Mouse (Mus musculus) midbrain, embryonic 10.5 days (tissue): ENCODE results near the gene Papss1. TPM values are rescaled to one million over a fixed set of nuclear protein-coding genes. Genes with fewer than 3 reads are reported as not detected.
"Not testable (repeated sequence)": the region's sequence is repeated elsewhere in the genome, so short reads cannot be mapped to it uniquely, and the experiment has no call there.

Source experiments
- DNase-seq: peaks from one replicate; pipeline ENCODE4 v3.0.0-alpha.2; 2017; ENCODE audit warnings: low spot score
- H3K27ac ChIP-seq: fragments of 300-500 bp; sonication (generic); replicated peaks from 2 replicates; pipeline ENCODE4 v1.5.1; 2016; ENCODE audit warnings: mild to moderate bottlenecking
- H3K27me3 ChIP-seq: fragments of 300-500 bp; sonication (generic); 2 replicates; pipeline ENCODE4 v1.6.1; 2016; ENCODE audit warnings: low read depth, mild to moderate bottlenecking; ENCODE audit not compliant: poor library complexity, severe bottlenecking
- H3K36me3 ChIP-seq: fragments of 300-500 bp; sonication (generic); 2 replicates; pipeline ENCODE4 v1.6.1; 2016; ENCODE audit warnings: mild to moderate bottlenecking, moderate library complexity
- H3K4me1 ChIP-seq: fragments of 300-500 bp; sonication (generic); 2 replicates; pipeline ENCODE4 v1.6.1; 2016
- H3K4me3 ChIP-seq: fragments of 300-500 bp; sonication (generic); 2 replicates; pipeline ENCODE4 v1.5.1; 2016; ENCODE audit warnings: mild to moderate bottlenecking, moderate library complexity
- H3K9me3 ChIP-seq: fragments of 300-500 bp; sonication (generic); replicated peaks from 2 replicates; pipeline ENCODE4 v1.6.1; 2016; ENCODE audit warnings: mild to moderate bottlenecking
- WGBS: fragments of 180-500 bp; shearing (Covaris S2); methylation state at CpG from one replicate; pipeline ENCODE4 v1.1.7; 2016; 5-methylcytosine and 5-hydroxymethylcytosine counted together
- polyA plus RNA-seq: library from polyadenylated mRNA; unstranded; fragments of >200 nt; fragmentation: Nextera tagmentation; extraction: Ambion mirVana; gene quantifications from 2 replicates; pipeline ENCODE4 v1.2.1, GENCODE M21; 2016

Papss1 gene
- 58.7 and 66.4 TPM in 2 replicates for polyA plus RNA-seq

GRCm38 (mm10) chr3:131564430-131565256 is at the start of gene Papss1:
Gene Papss1 (plus strand): TSS chr3:131564768.
- Histone ChIP-seq H3K4me3 (peak within 1 kb of the TSS; percentile 86), H3K9me3 (no peaks in the 10 kb centered on the region), H3K4me1 (peaks cover 22% of the 10 kb centered on the region), H3K27ac (peak within 1 kb of the TSS; percentile 93), H3K36me3 (0 out of 2 replicates have a peak, but pooled peaks cover 5% of the 10 kb centered on the region), H3K27me3 (no peaks in the 10 kb centered on the region)
- under 1% methylated on average over 73 of the region's 73 CpGs for WGBS
- DNase-seq, result peak; percentile 100

GRCm38 (mm10) chr3:131516332-131516999 is 48.1 kb upstream of the Papss1 start:
- H3K36me3 ChIP-seq, result no peaks in the 10 kb centered on the region
- no peak overlapping the region for H3K27ac ChIP-seq
- no peak overlapping the region for H3K4me3 ChIP-seq
- WGBS, result 90% methylated on average over 7 of the region's 7 CpGs
- no peaks in the 10 kb centered on the region for H3K4me1 ChIP-seq
- no peaks in the 10 kb centered on the region for H3K27me3 ChIP-seq
- DNase-seq, result no peak
- no peaks in the 10 kb centered on the region for H3K9me3 ChIP-seq

- no peaks in the 10 kb centered on the region for H3K36me3 ChIP-seq
- no peak overlapping the region for H3K4me3 ChIP-seq
- no peaks in the 10 kb centered on the region for H3K27me3 ChIP-seq
- H3K4me1 ChIP-seq, result no peaks in the 10 kb centered on the region
- 76% methylated on average over 6 of the region's 6 CpGs for WGBS
- no peak overlapping the region for H3K27ac ChIP-seq
- H3K9me3 ChIP-seq, result no peaks in the 10 kb centered on the region
- no peak for DNase-seq
These were observed 46.8 kb upstream of the Papss1 start for GRCm38 (mm10) chr3:131517756-131518155.

- WGBS, result 71% methylated on average over 4 of the region's 4 CpGs
- Histone ChIP-seq H3K9me3 (no peaks in the 10 kb centered on the region), H3K36me3 (no peaks in the 10 kb centered on the region), H3K27ac (no peak overlapping the region), H3K4me3 (no peak overlapping the region), H3K27me3 (no peaks in the 10 kb centered on the region), H3K4me1 (no peaks in the 10 kb centered on the region)
- no peak for DNase-seq
These were observed 43.4 kb upstream of the Papss1 start for GRCm38 (mm10) chr3:131521206-131521605.

GRCm38 (mm10) chr3:131522243-131522642 is 42.3 kb upstream of the Papss1 start:
- WGBS, result 91% methylated on average over 7 of the region's 7 CpGs
- no peaks in the 10 kb centered on the region for H3K4me1 ChIP-seq
- no peaks in the 10 kb centered on the region for H3K9me3 ChIP-seq
- no peaks in the 10 kb centered on the region for H3K27me3 ChIP-seq
- no peak overlapping the region for H3K4me3 ChIP-seq
- H3K27ac ChIP-seq, result no peak overlapping the region
- no peak for DNase-seq
- H3K36me3 ChIP-seq, result no peaks in the 10 kb centered on the region

GRCm38 (mm10) chr3:131523749-131524148 is 40.8 kb upstream of the Papss1 start:
- WGBS, result 87% methylated on average over 9 of the region's 9 CpGs
- Histone ChIP-seq H3K36me3 (no peaks in the 10 kb centered on the region), H3K27me3 (no peaks in the 10 kb centered on the region)

GRCm38 (mm10) chr3:131524210-131524609 is 40.4 kb upstream of the Papss1 start:
- Histone ChIP-seq H3K9me3 (no peaks in the 10 kb centered on the region), H3K27me3 (no peaks in the 10 kb centered on the region), H3K4me1 (no peaks in the 10 kb centered on the region), H3K27ac (no peak overlapping the region), H3K4me3 (no peak overlapping the region), H3K36me3 (no peaks in the 10 kb centered on the region)
- no peak for DNase-seq
- WGBS, result 77% methylated on average over 5 of the region's 5 CpGs

More at GRCm38 (mm10) chr3:131523749-131524148, 40.8 kb upstream of the Papss1 start:
- no peaks in the 10 kb centered on the region for H3K4me1 ChIP-seq
- H3K9me3 ChIP-seq, result no peaks in the 10 kb centered on the region
- DNase-seq, result no peak
- no peak overlapping the region for H3K4me3 ChIP-seq
- no peak overlapping the region for H3K27ac ChIP-seq

GRCm38 (mm10) chr3:131524779-131525178 is 39.8 kb upstream of the Papss1 start:
- Histone ChIP-seq H3K36me3 (no peaks in the 10 kb centered on the region), H3K4me3 (no peak overlapping the region), H3K9me3 (no peaks in the 10 kb centered on the region), H3K27me3 (no peaks in the 10 kb centered on the region), H3K27ac (no peak overlapping the region), H3K4me1 (no peaks in the 10 kb centered on the region)
- peak; percentile 30 for DNase-seq
- WGBS, result 23% methylated on average over 11 of the region's 11 CpGs

GRCm38 (mm10) chr3:131525229-131525628 is 39.3 kb upstream of the Papss1 start:
- Histone ChIP-seq H3K4me3 (no peak overlapping the region), H3K4me1 (no peaks in the 10 kb centered on the region), H3K27ac (no peak overlapping the region), H3K36me3 (no peaks in the 10 kb centered on the region), H3K27me3 (no peaks in the 10 kb centered on the region), H3K9me3 (no peaks in the 10 kb centered on the region)
- DNase-seq, result no peak
- WGBS, result 91% methylated on average over 3 of the region's 3 CpGs

GRCm38 (mm10) chr3:131541244-131541942 is 23.2 kb upstream of the Papss1 start:
- WGBS, result 96% methylated on average over 13 of the region's 13 CpGs

GRCm38 (mm10) chr3:131547562-131547961 is 17.0 kb upstream of the Papss1 start:
- not testable (repeated sequence) for H3K9me3 ChIP-seq
- WGBS, result 95% methylated on average over 17 of the region's 17 CpGs

More at GRCm38 (mm10) chr3:131541244-131541942, 23.2 kb upstream of the Papss1 start:
- Histone ChIP-seq H3K36me3 (no peaks in the 10 kb centered on the region), H3K4me3 (no peak overlapping the region), H3K27me3 (no peaks in the 10 kb centered on the region), H3K4me1 (no peaks in the 10 kb centered on the region), H3K9me3 (0 out of 2 replicates have a peak, but pooled peaks cover 6% of the 10 kb centered on the region), H3K27ac (no peak overlapping the region)
- DNase-seq, result no peak

GRCm38 (mm10) chr3:131550046-131550445 is 14.5 kb upstream of the Papss1 start:
- no peaks in the 10 kb centered on the region for H3K27me3 ChIP-seq
- H3K4me1 ChIP-seq, result no peaks in the 10 kb centered on the region
- H3K27ac ChIP-seq, result no peak overlapping the region
- no peak for DNase-seq
- H3K9me3 ChIP-seq, result no peaks in the 10 kb centered on the region
- no peak overlapping the region for H3K4me3 ChIP-seq
- WGBS, result 83% methylated on average over 4 of the region's 4 CpGs
- no peaks in the 10 kb centered on the region for H3K36me3 ChIP-seq

More at GRCm38 (mm10) chr3:131547562-131547961, 17.0 kb upstream of the Papss1 start:
- H3K27ac ChIP-seq, H3K27me3 ChIP-seq, H3K4me1 ChIP-seq, H3K4me3 ChIP-seq, DNase-seq, H3K36me3 ChIP-seq: not testable (repeated sequence)
